Mouse (Mus musculus) retina, embryonic 14.5 days (tissue): Measurements from ENCODE around the gene Zfp804a.
A peak's percentile ranks its signal among the peaks of the same experiment; 100 is the strongest.

Experiments
- DNase-seq: peaks from one replicate; pipeline ENCODE4 v3.0.0-alpha.2; 2015; ENCODE audit warnings: low spot score

Gene Zfp804a

DNA sequence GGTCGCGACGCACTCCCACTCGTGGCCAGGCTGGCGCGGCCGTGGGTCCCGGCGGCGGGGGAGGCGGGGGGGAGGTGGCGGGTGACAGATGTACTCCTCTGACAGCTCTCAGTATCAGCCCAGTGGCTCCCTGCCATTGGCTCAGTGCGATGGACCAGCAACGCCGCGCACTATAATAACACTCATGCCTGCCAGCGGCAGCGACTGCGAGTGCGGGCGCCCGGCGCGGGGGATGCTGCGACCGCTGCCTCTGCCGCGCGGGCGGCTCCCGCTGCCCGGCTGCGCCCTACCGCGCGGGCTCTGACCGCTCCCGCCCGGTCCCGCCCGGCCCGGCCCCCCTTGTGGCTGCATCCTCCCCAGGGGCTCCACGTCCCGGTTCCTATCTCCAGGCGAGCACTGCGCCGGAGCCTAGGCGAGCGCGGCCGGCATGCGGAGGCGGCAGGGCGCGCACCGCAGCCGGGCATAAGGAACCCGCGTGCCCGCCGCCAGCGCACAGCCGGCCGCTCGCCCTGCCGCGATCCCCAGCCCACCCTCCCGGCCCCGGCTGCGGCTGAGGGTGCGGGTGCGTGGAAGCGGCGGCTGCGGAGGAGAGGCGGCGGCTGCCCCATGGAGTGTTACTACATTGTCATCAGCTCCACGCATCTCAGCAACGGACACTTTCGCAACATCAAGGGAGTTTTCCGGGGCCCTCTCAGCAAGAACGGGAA is at the start of gene Zfp804a:
TSS of gene Zfp804a (plus strand) at position 38 of the 707 bp plus-strand sequence.
- peak; percentile 78 for DNase-seq

DNA sequence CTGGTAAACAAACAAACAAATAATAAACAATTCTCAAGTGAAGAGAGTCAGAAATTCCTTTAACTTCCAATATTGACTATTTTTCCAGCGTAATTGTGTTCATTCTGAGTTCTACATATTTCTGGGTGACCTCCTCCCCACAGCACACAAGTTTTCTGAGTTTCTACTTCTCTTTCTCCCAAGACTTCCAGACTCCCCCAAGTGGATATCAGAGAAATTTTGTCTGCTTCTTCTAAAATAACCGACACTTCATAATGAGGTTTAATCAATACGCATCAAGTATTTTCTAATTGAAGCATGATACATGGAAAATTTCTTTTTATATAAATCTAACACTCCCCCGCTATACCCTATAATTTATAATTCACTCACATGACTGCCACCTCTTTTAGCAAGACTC is 1.4 kb upstream of the Zfp804a start:
- DNase-seq = no peak

DNA sequence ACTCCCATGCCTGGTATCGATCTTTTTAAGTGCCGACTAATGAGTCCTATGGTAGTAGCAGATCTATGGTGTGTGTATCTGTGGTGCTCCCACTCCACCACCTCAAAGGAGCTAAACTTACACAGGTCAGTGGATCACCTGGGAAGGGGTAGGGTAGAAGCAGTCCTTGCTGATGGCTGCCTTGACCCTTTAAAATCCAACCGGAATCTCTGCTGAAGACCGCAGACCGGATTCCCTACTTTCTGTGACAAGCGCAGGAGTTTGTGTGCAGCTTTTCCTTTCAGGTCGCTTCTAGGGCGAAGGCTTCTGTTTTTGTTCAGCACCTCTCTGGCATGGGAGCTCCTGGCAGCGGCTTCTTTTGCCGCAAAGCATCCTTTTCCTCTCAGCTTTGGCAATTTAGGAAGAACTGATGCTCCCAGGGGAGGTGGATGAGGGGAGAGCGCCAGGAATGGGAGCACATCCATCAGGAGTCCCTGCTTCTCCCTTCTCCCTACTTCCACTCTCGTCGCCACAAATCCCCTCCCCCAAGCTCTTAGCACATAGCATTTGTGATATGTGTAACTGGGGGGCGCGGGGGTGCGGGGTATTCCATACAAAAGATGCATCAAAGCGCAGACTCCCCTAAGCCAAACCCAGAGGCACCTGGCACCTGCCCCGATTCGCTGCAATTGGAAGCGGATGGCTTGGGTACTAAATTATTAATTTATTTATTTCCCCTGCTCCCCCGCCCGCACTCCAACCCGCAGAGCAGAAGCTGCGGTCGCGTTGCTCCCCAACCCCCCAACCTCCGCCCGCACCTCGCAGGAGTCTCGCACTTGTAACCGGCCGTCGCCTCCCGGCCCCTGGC is 461 bp upstream of the Zfp804a start:
- DNase-seq = peak; percentile 65

DNA sequence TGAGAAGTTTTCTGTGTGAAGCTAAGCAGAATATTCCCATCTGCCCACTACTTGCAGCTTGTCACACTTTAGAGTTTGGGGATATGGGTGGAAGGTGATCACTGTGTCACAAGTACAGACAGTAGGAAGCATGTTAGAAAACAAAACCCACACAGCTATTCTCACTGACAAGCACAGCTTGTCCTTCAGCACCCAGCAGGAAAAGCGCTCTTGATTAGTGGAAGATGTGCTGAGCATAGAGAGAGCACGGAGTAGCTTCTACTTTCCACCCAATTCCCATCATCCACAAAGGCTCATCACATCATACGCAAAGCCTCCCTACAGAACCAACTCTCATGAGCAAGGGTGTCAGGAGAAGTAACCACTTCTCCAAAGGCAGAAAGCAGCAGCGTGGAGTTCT is 1.4 kb downstream of the Zfp804a start:
- peak; percentile 23 for DNase-seq

DNA sequence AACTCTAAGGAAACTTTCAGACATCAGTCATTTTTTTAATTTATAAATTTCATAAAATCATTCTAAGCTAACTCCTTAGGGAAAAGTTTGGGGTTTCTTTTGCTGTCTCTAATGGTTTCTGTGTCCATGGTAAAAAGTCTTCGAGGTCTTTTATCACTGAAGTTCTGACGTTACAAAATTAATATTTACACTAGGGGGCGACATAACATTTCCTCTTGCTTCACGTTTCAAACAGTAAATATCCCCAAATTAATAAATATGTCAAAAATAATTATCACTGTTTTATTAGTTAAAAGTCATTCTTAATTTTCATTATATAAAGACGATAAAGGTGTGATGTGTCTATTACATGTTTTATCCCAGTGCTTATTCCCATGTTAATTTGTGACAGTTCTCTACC is 11.6 kb downstream of the Zfp804a start:
- peak; percentile 74 for DNase-seq

DNA sequence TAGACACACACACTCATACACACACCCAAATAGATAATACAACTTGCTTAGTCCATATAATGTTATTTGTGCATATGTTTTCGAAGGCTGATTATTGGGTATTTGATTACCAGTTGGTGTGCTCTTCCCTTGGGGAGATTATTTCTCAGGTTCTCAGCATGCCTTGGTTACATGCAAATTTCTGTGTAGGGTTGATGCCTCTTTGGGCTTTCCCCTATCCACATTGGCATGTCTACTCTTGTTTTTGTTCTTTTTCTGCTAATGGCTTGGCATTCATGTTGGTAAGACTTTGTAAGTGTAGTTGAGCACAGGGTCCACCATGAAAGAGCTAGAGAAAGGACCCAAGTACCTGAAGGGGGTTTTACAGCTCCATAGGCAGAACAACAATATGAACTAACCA is 14.9 kb downstream of the Zfp804a start:
- no peak for DNase-seq

DNA sequence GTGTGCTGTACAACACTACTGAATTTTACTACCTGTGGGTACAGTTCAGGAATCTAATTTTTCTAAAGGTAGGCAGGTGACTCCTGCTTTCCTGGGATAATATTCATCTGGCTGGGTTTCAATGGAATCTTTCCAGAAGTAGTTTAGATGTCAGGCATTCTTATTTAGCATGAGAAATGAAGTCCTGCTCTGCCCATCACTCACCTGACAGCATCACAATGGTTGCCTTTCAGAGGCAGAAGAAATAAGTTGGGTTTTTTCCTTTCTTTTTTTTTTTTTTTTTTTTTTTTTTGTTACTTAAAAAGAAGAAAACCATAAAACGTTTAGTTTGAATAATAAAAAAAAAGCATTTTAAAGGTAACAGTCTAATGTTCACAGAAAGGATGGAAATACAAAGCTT is 16.1 kb downstream of the Zfp804a start:
- no peak for DNase-seq

DNA sequence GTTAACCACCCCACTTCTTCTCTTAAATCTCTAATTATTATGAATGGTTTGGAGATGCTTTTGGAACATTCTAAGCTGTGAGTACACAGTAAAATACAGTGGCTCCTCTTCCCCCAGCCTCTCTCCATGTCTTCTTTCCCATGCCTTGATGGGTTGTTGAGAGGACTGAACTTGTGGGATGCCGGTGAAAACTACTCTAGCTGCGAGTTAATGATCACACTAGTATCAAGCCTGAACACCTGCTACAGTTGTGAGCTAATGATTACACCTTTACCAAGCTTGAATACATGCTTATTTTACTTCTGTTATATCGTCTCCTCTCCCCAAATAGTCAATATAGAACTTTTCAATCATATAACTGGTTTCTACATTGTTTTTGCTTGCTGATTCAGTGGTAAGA is 23.9 kb downstream of the Zfp804a start:
- DNase-seq = no peak

DNA sequence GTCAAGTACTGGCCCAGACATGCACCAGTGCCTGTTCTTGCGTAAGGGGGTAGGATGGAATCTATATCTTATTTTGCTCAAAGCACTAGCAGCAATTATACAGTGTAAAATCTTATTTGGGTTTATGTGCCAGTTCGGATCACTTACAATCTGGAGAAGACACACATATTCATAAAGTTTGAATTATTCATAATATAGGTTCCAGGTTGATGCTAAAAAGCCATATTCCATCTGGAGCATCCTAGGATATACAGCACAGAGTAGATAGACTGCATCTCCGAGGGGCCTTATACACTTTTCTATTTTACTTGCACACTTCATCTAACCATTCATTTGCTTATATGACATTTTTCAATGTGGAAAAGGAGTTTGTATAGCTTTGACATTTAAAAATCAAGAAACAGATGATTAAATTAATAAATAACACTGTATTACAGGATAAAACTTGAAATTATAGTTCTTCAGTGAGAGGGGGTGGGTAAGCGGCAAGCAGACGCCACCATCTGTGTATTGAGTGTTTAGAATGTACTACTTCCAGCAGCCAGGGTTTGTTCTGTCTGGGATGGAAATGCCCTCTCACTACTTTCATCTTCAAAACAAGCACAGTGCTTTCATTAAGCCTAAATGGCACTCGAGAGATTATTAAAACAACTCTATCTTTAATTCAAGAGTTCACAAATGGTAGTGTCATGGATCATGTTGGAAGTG is 25.4 kb downstream of the Zfp804a start:
- no peak for DNase-seq

DNA sequence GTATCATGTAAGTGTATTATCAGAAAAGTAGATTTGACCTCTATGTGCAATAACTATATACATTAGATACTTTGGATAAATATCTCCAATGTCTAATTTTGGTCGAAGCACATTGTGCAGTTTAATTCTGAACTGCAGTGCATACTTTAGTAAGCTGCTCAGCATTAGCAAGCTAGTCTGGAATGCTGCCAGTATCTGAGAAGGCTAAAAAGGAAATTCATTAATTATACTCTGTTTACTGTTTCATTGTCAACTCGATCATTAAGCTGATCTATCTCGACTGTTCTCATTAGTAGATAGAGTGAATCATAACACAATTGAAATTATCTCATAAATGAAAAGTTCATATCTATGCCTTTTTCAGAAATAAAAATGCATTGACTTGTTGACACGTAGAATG is 27.7 kb downstream of the Zfp804a start:
- DNase-seq = peak; percentile 47

DNA sequence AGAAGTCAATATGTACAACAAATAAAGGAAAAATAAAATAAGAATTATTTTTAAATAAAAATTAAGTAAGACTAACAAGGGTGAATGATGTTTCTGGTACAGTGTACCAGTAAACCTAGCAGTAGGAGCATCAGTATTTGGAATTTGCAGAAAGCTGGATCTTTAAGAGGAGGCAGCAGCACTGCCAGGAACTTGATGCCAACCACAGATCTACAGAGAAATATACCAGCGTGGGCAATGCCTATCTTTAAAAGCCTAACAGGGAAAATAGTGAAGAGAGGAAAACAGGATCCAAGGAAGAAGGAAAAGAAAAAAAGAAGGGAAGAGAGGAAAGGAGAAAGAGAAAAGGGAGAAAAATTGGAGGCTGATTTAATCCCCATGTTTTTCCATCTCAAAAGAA is 60.1 kb downstream of the Zfp804a start:
- no peak for DNase-seq

DNA sequence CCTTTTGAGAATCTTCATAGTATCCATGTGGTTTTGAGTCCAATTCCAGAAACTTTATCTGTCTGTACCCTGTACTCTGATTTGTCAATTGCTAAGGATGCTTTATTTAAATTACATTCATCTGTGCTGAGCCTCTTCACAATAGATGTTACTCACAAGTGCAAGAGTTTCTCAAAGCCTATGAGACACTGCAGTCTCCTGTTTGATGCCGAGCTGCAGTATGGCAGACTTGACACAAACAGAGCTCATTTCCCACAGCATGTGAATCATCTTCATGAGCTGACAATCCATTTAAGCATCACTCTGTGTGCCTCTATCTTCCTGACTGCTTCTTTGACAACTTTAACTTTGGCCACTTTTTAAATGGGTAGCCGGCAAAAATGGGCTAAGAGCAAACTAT is 60.6 kb downstream of the Zfp804a start:
- no peak for DNase-seq

DNA sequence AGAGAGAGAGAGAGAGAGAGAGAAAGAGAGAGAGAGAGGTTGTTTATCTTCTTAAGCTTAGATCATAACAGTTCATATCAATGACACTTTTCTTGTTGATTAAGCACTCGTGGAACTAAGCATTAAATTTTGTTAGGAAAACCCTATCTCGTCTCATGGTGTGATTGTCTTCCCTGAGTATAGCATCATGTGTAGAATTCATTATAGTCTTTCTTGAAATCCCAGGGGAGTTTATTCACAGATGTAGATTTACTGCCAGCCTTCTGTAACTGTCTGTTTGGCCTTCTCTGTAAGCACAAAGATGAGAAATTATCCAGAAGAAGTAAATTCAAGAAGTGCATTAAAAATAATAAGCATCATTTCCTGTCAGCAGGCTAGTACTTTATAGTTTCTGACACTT is 66.6 kb downstream of the Zfp804a start:
- DNase-seq = peak; percentile 3

DNA sequence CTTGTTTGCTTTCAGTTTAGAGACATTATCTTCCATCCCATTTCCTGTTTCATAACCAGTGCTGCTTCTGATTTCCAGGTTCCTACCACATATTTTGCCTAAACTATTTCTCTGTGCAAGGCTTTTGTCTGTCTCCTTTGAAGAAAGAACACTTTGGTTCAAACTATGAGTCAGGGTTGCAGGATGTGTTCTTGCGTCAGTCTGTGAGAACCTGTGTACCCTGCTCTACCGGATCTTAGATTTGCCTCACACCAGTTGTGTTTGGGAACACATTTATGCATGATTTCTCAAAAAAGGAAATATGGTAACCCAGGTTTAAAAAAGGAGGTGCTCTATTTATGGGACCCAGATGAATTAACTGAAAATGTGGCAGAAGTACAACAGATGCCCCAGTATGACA is 125.7 kb downstream of the Zfp804a start:
- DNase-seq = no peak

DNA sequence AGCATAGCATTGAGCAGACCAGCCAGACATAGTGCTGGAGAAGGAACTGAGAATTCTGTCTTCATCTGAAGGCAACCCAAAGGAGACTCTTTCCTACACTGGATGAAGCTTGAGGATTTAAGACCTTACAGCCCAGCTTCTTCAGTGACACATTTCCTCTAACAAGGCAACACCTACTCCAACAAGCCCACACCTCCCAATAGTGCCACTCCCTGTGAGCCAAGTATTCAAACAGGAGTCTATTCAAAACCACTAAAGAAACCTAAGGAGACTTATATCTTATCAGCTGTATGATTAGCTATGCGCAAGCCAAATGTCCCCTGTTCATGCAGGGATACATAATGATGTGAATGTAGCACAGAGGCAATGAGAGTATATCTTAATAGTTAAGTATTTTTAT is 128.0 kb downstream of the Zfp804a start:
- DNase-seq = no peak

DNA sequence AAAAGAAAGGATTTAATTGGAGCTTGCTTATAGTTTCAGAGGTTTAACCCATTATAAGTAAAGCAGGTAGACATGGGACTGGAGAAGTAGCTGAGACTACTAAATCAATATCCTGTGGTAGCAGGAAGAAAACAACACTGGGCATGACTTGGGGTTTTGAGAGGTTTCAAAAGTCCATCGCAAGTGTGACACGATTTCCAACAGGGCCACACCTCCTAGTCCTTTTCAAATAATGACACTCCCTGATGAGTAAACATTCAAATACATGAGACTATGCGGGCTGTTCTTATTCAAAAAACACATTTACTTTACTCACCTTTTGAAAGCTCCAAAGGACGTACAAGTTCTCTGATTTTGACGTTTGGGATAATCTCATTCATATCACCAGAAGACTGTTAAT is 146.9 kb downstream of the Zfp804a start:
- DNase-seq = no peak

DNA sequence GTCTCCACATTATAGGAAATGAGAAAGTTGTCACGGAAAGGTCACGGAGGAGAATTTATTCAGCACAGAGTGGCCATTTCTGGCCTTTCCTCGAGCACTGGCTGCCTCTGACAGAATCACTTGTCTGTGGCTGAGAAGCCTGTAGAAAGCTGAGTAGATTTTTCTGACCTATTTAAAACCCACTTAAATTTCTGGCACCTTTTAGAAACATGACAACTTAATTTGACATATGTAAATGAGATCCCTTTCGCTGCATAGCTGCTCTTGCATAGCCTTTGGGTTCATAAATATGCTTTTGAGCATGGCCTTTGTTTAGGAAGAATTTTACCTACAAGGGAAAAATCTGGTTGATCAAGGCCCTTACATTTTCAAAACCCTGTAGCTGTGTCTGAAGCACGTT is 147.6 kb downstream of the Zfp804a start:
- no peak for DNase-seq

DNA sequence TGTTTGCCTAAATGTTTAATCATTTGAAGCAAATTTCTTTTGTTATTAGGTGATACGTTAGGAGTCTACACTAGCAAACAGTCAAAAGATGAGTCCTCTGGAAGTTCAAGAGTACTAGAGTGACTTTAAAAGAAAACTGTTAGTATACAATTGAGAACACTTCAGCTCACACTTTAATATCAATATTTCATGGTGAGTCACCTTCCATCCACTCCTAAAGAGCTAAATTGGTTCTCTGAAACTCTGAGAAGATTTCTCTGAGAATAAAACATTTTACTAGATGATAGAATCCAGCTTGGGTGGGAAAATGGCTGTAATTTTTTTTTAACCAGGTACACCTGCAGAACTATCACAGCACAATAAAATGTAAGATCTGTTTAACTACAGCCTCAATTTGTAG is 157.6 kb downstream of the Zfp804a start:
- no peak for DNase-seq

DNA sequence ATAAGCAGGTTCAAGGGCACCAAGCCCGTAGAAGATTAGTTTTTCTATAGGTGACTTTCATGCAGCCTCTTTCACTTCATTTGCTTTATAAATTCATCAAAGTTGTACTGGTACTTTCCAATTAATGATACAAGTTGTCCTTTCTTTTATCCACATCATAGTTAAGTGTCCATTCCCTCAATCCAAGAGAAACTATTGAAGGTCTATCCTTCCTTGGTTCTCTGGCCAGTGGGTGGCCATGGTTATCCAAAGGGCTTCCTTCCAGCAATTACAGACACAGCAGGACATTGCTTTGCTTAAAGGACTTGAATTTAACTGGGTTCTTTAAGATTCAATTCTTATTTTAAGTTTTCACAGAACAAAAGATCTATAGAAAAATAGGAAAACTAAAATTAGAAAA is 158.9 kb downstream of the Zfp804a start:
- no peak for DNase-seq

DNA sequence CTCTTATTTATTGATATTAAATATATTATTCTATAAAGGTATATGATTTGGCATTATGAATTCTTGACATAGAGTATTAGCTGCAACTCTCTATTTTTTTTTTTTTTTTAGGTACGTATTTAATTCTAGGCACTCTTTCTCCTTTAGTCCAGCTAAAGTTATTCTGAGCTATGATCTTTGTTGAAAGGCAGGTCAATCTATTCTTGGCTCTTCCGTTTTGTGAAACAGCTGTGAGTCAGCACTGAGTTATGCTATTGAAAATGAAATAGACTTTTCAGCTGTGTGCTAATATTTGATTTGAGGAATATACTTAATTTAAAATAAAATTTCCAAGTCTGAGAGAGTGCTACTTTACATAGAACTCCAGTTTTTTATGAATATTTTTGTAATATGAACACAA is 164.9 kb downstream of the Zfp804a start:
- DNase-seq = no peak

DNA sequence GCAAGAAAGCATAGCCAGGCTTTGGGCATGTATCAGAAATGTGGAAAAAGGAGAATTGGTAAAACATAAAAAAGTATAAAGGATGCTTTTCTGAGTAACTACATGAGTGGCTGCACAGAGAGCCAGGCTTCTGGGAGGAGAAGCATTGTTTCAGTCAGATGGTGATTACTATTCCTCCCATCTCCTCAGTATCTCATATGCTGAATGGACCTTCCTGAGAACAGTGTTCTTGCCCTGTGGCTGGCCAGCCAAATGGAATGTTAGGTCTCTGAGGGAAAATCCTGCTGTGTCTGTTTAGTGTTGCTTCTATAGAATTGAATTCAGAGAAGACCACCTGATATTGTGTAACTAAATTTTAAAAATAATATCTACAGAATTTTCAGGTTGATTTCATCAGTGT is 193.0 kb downstream of the Zfp804a start:
- no peak for DNase-seq

DNA sequence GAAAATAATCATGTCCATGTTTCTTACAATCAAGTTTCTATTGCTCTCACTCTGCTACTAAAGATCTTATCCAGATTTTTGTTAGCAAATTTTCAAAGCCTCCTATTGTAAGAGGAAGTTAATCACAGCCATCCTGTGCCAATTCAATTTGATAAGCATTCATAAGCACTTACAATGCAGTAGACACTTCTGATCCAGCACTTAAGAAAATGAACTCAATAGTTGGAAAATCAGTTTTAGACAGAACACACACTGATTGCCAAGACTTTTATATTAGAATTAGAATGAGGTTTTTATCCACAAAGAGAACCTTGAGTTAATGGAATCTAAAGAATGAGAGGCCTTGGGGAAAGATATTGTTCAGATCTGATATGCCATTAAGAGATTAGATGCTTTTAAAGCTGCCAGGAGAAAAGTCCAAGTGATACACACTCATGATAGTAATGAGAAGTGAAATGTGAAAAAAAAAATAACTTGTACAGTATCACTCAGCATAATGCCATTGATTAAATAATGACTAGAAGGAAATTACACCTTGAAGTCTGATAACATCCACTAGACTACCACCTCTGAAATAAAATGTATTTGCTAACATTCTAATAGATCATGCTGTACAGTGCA is 194.0 kb downstream of the Zfp804a start:
- DNase-seq = peak; percentile 11

DNA sequence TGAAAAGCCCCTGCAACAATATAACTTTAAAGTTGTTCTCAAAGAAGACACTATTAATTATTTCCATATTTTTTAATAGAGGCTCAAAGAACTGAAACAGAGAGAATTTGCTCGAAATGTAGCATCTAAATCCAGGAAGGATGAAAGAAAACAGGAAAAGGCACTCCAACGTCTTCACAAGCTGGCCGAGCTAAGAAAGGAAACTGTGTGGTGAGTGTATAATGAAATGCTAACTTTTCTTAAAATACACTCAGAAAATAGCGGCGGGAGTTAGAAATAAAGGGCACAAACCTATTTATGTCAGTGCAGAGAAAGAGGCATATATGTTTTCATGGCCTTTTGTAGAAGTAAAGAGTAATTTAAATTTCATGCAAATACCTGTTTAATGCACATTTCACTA is 200.4 kb downstream of the Zfp804a start:
- no peak for DNase-seq
